Mouse (Mus musculus): ENCODE results near the gene Gsta1. TPM values are rescaled to one million over a fixed set of nuclear protein-coding genes. Genes with fewer than 3 reads are reported as not detected.
"Not testable (repeated sequence)": the region's sequence is repeated elsewhere in the genome, so short reads cannot be mapped to it uniquely, and the experiment has no call there.

The Gsta1 gene
- total and polyA plus RNA-seq, 3 experiments, result not detected

DNA sequence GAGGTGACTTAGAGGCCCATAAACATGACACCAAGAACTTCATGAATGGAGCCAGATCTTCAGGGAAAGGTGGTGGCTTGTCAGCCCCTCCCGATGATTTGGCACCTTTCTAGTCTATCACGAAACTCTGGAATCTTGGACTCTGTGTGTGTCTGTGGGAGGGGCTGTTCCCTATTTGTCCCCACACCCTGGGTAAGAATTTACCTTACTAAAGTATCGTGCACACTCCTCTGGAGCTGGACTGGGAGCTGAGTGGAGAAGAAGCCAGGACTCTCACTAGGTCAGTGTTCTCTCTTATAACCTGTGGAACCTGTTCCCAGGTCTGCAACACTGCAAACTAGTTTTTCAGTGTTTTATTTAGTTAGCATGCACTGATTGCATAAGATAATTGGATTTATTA lies 59.3 kb downstream of the Gsta1 start, which contains the start of gene Gm10639:
TSS of gene Gm10639 (plus strand) at position 201 of the 400 bp plus-strand sequence.
- not testable (repeated sequence) for H3K36me3 ChIP-seq (ENCODE audit: control insufficient read depth in 1 of 2, insufficient read depth in 2 of 2, low read length in 2 of 2); H3K4me3 ChIP-seq (ENCODE audit: control insufficient read depth in 1 of 2, insufficient read depth in 1 of 2, low read depth in 2 of 2, low read length in 2 of 2); H3K79me2 ChIP-seq (ENCODE audit: control insufficient read depth, insufficient read depth, low read length, poor library complexity); H3K27me3 ChIP-seq (ENCODE audit: control insufficient read depth in 1 of 2, insufficient read depth in 2 of 2, low read length in 2 of 2); H3K9ac ChIP-seq (ENCODE audit: control insufficient read depth, low read depth, low read length, poor library complexity, severe bottlenecking); H3K9me3 ChIP-seq (replicated peaks; ENCODE audit: insufficient read depth, low read length); DNase-seq (ENCODE audit: low read depth, low spot score); H3K4me1 ChIP-seq (ENCODE audit: control insufficient read depth in 1 of 2, insufficient read depth in 2 of 2, low read length in 2 of 2); H3K27ac ChIP-seq (ENCODE audit: control insufficient read depth, low read depth, low read length)

Other genes with a start within 250 kb of the Gsta1 start
- not detected in 2 replicates for gene Gcm1, start 178.7 kb upstream of the Gsta1 start, total RNA-seq (2012; rRNA removed)
- gene Gcm1, start 178.7 kb upstream of the Gsta1 start, polyA plus RNA-seq (2012; ENCODE audit: insufficient read depth in 1 of 2, insufficient read length in 2 of 2, low read depth in 1 of 2, low replicate concordance in 2 of 2, missing spikeins in 1 of 2), result not detected
- 47.0 and 56.0 TPM in 2 replicates for gene Fbxo9, start 121.6 kb upstream of the Gsta1 start, total RNA-seq (2012; rRNA removed)
- 100 to 1,000 TPM in 1 of 2 experiments, 10 to 100 TPM in 1; 47.0 to 402 TPM for gene Fbxo9, start 121.6 kb upstream of the Gsta1 start, polyA plus RNA-seq (2012; ENCODE audit: insufficient read depth in 1 of 2, insufficient read length in 2 of 2, low read depth in 1 of 2, low replicate concordance in 2 of 2, missing spikeins in 1 of 2)
- gene Ick, start 121.5 kb upstream of the Gsta1 start, total RNA-seq (2012; rRNA removed), result 6.1 and 6.5 TPM in 2 replicates
- gene Ick, start 121.5 kb upstream of the Gsta1 start, polyA plus RNA-seq (2012; ENCODE audit: insufficient read depth in 1 of 2, insufficient read length in 2 of 2, low read depth in 1 of 2, low replicate concordance in 2 of 2, missing spikeins in 1 of 2), result 10 to 100 TPM in 1 of 2 experiments, not detected in 1; 16.1 TPM
- gene Gsta4, start 47.9 kb upstream of the Gsta1 start, total RNA-seq (2012; rRNA removed), result 5.0 and 6.4 TPM in 2 replicates
- 1 to 10 TPM in 1 of 2 experiments, not detected in 1; 9.8 TPM for gene Gsta4, start 47.9 kb upstream of the Gsta1 start, polyA plus RNA-seq (2012; ENCODE audit: insufficient read depth in 1 of 2, insufficient read length in 2 of 2, low read depth in 1 of 2, low replicate concordance in 2 of 2, missing spikeins in 1 of 2)
- gene Gm3776, start 26.5 kb downstream of the Gsta1 start, total RNA-seq (2012; rRNA removed), result not detected in 2 replicates
- not detected for gene Gm3776, start 26.5 kb downstream of the Gsta1 start, polyA plus RNA-seq (2012; ENCODE audit: insufficient read depth in 1 of 2, insufficient read length in 2 of 2, low read depth in 1 of 2, low replicate concordance in 2 of 2, missing spikeins in 1 of 2)
- not detected in 2 replicates for gene Gm10639, start 59.3 kb downstream of the Gsta1 start, total RNA-seq (2012; rRNA removed)
- gene Gm10639, start 59.3 kb downstream of the Gsta1 start, polyA plus RNA-seq (2012; ENCODE audit: insufficient read depth in 1 of 2, insufficient read length in 2 of 2, low read depth in 1 of 2, low replicate concordance in 2 of 2, missing spikeins in 1 of 2), result not detected
- gene Omt2a, start 84.1 kb downstream of the Gsta1 start, total RNA-seq (2012; rRNA removed), result not detected in 2 replicates
- gene Omt2a, start 84.1 kb downstream of the Gsta1 start, polyA plus RNA-seq (2012; ENCODE audit: insufficient read depth in 1 of 2, insufficient read length in 2 of 2, low read depth in 1 of 2, low replicate concordance in 2 of 2, missing spikeins in 1 of 2), result not detected
- gene Omt2b, start 96.9 kb downstream of the Gsta1 start, total RNA-seq (2012; rRNA removed), result not detected in 2 replicates
- gene Omt2b, start 96.9 kb downstream of the Gsta1 start, polyA plus RNA-seq (2012; ENCODE audit: insufficient read depth in 1 of 2, insufficient read length in 2 of 2, low read depth in 1 of 2, low replicate concordance in 2 of 2, missing spikeins in 1 of 2), result not detected
- not detected in 2 replicates for gene Gsta2, start 125.1 kb downstream of the Gsta1 start, total RNA-seq (2012; rRNA removed)
- not detected for gene Gsta2, start 125.1 kb downstream of the Gsta1 start, polyA plus RNA-seq (2012; ENCODE audit: insufficient read depth in 1 of 2, insufficient read length in 2 of 2, low read depth in 1 of 2, low replicate concordance in 2 of 2, missing spikeins in 1 of 2)
- not detected in 2 replicates for gene Dppa5a, start 137.5 kb downstream of the Gsta1 start, total RNA-seq (2012; rRNA removed)
- gene Dppa5a, start 137.5 kb downstream of the Gsta1 start, polyA plus RNA-seq (2012; ENCODE audit: insufficient read depth in 1 of 2, insufficient read length in 2 of 2, low read depth in 1 of 2, low replicate concordance in 2 of 2, missing spikeins in 1 of 2), result under 1 TPM in 1 of 2 experiments, not detected in 1; 0.19 TPM
- not detected in 2 replicates for gene Ooep, start 148.1 kb downstream of the Gsta1 start, total RNA-seq (2012; rRNA removed)
- not detected for gene Ooep, start 148.1 kb downstream of the Gsta1 start, polyA plus RNA-seq (2012; ENCODE audit: insufficient read depth in 1 of 2, insufficient read length in 2 of 2, low read depth in 1 of 2, low replicate concordance in 2 of 2, missing spikeins in 1 of 2)
- 4.7 and 5.5 TPM in 2 replicates for gene Ddx43, start 165.1 kb downstream of the Gsta1 start, total RNA-seq (2012; rRNA removed)
- 1 to 10 TPM in 1 of 2 experiments, not detected in 1; 7.2 TPM for gene Ddx43, start 165.1 kb downstream of the Gsta1 start, polyA plus RNA-seq (2012; ENCODE audit: insufficient read depth in 1 of 2, insufficient read length in 2 of 2, low read depth in 1 of 2, low replicate concordance in 2 of 2, missing spikeins in 1 of 2)
- gene Cgas, start 212.6 kb downstream of the Gsta1 start, total RNA-seq (2012; rRNA removed), result 12.9 and 19.0 TPM in 2 replicates
- 10 to 100 TPM in 1 of 2 experiments, not detected in 1; 20.9 TPM for gene Cgas, start 212.6 kb downstream of the Gsta1 start, polyA plus RNA-seq (2012; ENCODE audit: insufficient read depth in 1 of 2, insufficient read length in 2 of 2, low read depth in 1 of 2, low replicate concordance in 2 of 2, missing spikeins in 1 of 2)
- 28.7 and 32.3 TPM in 2 replicates for gene Mto1, start 217.6 kb downstream of the Gsta1 start, total RNA-seq (2012; rRNA removed)
- gene Mto1, start 217.6 kb downstream of the Gsta1 start, polyA plus RNA-seq (2012; ENCODE audit: insufficient read depth in 1 of 2, insufficient read length in 2 of 2, low read depth in 1 of 2, low replicate concordance in 2 of 2, missing spikeins in 1 of 2), result 10 to 100 TPM in 1 of 2 experiments, not detected in 1; 27.7 TPM
- 1.0 and 1.8 TPM in 2 replicates for gene Gm17324, start 218.1 kb downstream of the Gsta1 start, total RNA-seq (2012; rRNA removed)
- gene Gm17324, start 218.1 kb downstream of the Gsta1 start, polyA plus RNA-seq (2012; ENCODE audit: insufficient read depth in 1 of 2, insufficient read length in 2 of 2, low read depth in 1 of 2, low replicate concordance in 2 of 2, missing spikeins in 1 of 2), result under 1 TPM in 1 of 2 experiments, not detected in 1; 0.36 TPM

Measured in MEL (cell line).